Mouse (Mus musculus) lung, adult 2 months (tissue): Measurements from ENCODE around the gene Urb1.

ENCODE experiments used
- CTCF ChIP-seq: fragments of 200-500 bp; IDR thresholded peaks from 2 replicates; pipeline ENCODE4 v1.5.1; 2011; ENCODE audit warnings: mild to moderate bottlenecking, low read length, control low read depth; ENCODE audit not compliant: insufficient read depth
- POLR2A ChIP-seq: fragments of 200-500 bp; IDR thresholded peaks from 2 replicates; pipeline ENCODE4 v1.6.1; 2011; ENCODE audit warnings: low read depth, mild to moderate bottlenecking, control low read depth, low read length, borderline replicate concordance; ENCODE audit errors: extremely low read depth

DNA sequence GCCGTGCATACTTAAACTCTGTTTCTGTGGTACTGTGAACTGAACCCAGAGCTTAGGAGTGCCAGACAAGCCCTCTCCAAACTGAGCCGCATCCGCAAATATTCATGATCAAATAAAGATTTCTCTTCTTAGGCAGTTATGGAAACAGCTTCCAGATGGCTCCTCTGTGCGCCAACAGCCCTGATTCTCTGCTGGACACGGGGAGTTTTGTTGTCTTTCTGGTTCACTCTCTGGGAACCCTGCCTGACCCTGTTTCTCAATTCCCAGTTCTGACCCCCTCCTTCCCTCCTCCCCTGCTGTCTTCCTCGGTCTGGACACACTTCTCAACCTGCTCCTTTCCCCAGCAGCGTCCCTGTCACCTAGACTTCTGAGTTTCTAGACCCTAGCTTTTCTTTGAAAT, 12.8 kb upstream of the Urb1 start:
- TF ChIP-seq POLR2A (no peak), CTCF (no peak)
